Mouse (Mus musculus) MEL (cell line): ENCODE results near the gene Larp7.

ENCODE experiments used
- CTCF ChIP-seq, 3 experiments: IDR thresholded peaks in 2 of 3; conservative IDR thresholded peaks in 1 of 3; 2 replicates each; pipeline ENCODE4 v1.5.1; 2011 to 2012; ENCODE audit warnings: low read length in 3 of 3, low read depth in 2 of 3, mild to moderate bottlenecking in 2 of 3, improper control_type of control experiment in 1 of 3, inconsistent platforms in 1 of 3, mixed read lengths in 1 of 3, moderate library complexity in 1 of 3; ENCODE audit not compliant: control insufficient read depth in 1 of 3, insufficient read depth in 1 of 3, poor library complexity in 1 of 3, severe bottlenecking in 1 of 3
- E2F4 ChIP-seq: IDR thresholded peaks from 2 replicates; pipeline ENCODE4 v1.6.1; 2011; ENCODE audit warnings: low read depth, low read length, improper control_type of control experiment, borderline replicate concordance
- EP300 ChIP-seq, 2 experiments: IDR thresholded peaks; 2 replicates each; pipeline ENCODE4 v1.6.1; 2011; ENCODE audit warnings: improper control_type of control experiment in 2 of 2, low read length in 2 of 2, low read depth in 1 of 2, mild to moderate bottlenecking in 1 of 2
- GATA1 ChIP-seq: IDR thresholded peaks from 2 replicates; pipeline ENCODE4 v1.6.1; 2011; ENCODE audit warnings: low read depth, low read length, improper control_type of control experiment
- MAFK ChIP-seq: IDR thresholded peaks from 2 replicates; pipeline ENCODE4 v1.6.1; 2011; ENCODE audit warnings: low read depth, mild to moderate bottlenecking, low read length, improper control_type of control experiment, borderline replicate concordance
- POLR2A ChIP-seq, 2 experiments: IDR thresholded peaks; 2 replicates each; pipeline ENCODE4 v1.6.1; 2011 to 2012; ENCODE audit warnings: low read length in 2 of 2, mild to moderate bottlenecking in 2 of 2, control low read depth in 1 of 2, improper control_type of control experiment in 1 of 2, low read depth in 1 of 2, moderate library complexity in 1 of 2; ENCODE audit not compliant: control insufficient read depth in 1 of 2, insufficient read depth in 1 of 2, poor library complexity in 1 of 2
- POLR2AphosphoS2 ChIP-seq: IDR thresholded peaks from 2 replicates; pipeline ENCODE4 v1.6.1; 2011; ENCODE audit warnings: low read length, improper control_type of control experiment
- RAD21 ChIP-seq: IDR thresholded peaks from 2 replicates; pipeline ENCODE4 v1.6.1; 2011; ENCODE audit warnings: mild to moderate bottlenecking, low read depth, low read length, improper control_type of control experiment
- SMC3 ChIP-seq: IDR thresholded peaks from 2 replicates; pipeline ENCODE4 v1.6.1; 2011; ENCODE audit warnings: low read depth, low read length, improper control_type of control experiment
- USF2 ChIP-seq, 2 experiments: IDR thresholded peaks; 2 replicates each; pipeline ENCODE4 v1.6.1; 2011 to 2012; ENCODE audit warnings: improper control_type of control experiment in 2 of 2, low read length in 2 of 2, borderline replicate concordance in 1 of 2, inconsistent platforms in 1 of 2, low read depth in 1 of 2, mild to moderate bottlenecking in 1 of 2; ENCODE audit not compliant: insufficient read depth in 1 of 2
- ZNF384 ChIP-seq: IDR thresholded peaks from 2 replicates; pipeline ENCODE4 v1.6.1; 2012; ENCODE audit warnings: low read depth, mild to moderate bottlenecking, inconsistent platforms, low read length, improper control_type of control experiment

- no peak for TF ChIP-seq ZNF384
- TF ChIP-seq SMC3: no peak
- no peak for TF ChIP-seq POLR2A (IDR thresholded peaks at IDR 0.05; ENCODE audit: control insufficient read depth in 1 of 2, insufficient read depth in 1 of 2, low read depth in 1 of 2, low read length in 2 of 2, poor library complexity in 1 of 2)
- TF ChIP-seq MAFK: no peak
- no peak for TF ChIP-seq CTCF (IDR thresholded peaks at IDR 0.05 in 2 of 3, conservative IDR thresholded peaks at IDR 0.05 in 1 of 3; ENCODE audit: control insufficient read depth in 1 of 3, insufficient read depth in 1 of 3, low read depth in 2 of 3, low read length in 3 of 3, poor library complexity in 1 of 3, severe bottlenecking in 1 of 3)
- no peak for TF ChIP-seq EP300 (IDR thresholded peaks at IDR 0.05; ENCODE audit: low read depth in 1 of 2, low read length in 2 of 2)
- no peak for TF ChIP-seq USF2 (IDR thresholded peaks at IDR 0.05; ENCODE audit: borderline replicate concordance in 1 of 2, insufficient read depth in 1 of 2, low read depth in 1 of 2, low read length in 2 of 2)
- TF ChIP-seq E2F4: no peak
- TF ChIP-seq RAD21: no peak
- no peak for TF ChIP-seq POLR2AphosphoS2
- no peak for TF ChIP-seq GATA1
These were observed 9.2 kb downstream of the Larp7 start for GRCm38 (mm10) chr3:127543976-127544375.
